Mouse (Mus musculus): ENCODE results near the gene Lrmda. TPM values are rescaled to one million over a fixed set of nuclear protein-coding genes. Genes with fewer than 3 reads are reported as not detected.

Lrmda gene
- total RNA-seq, 2 experiments from 2014 or later, result 0.27 TPM; not detected in 1

- no peak for DNase-seq (ENCODE audit: extremely low spot score in 1 of 2, low spot score in 1 of 2)
Observed at GRCm38 (mm10) chr14:22294371-22294770, 274.9 kb downstream of the Lrmda start.

- DNase-seq (ENCODE audit: extremely low spot score in 1 of 2, low spot score in 1 of 2), result no peak
Observed at GRCm38 (mm10) chr14:22296655-22297239, 277.2 kb downstream of the Lrmda start.

GRCm38 (mm10) chr14:22306759-22307158 is 287.2 kb downstream of the Lrmda start:
- no peak for DNase-seq (ENCODE audit: extremely low spot score in 1 of 2, low spot score in 1 of 2)

GRCm38 (mm10) chr14:22308059-22308458 is 288.5 kb downstream of the Lrmda start:
- DNase-seq (ENCODE audit: extremely low spot score in 1 of 2, low spot score in 1 of 2), result no peak

- DNase-seq (ENCODE audit: extremely low spot score in 1 of 2, low spot score in 1 of 2), result no peak
Observed at GRCm38 (mm10) chr14:22323058-22323457, 303.5 kb downstream of the Lrmda start.

GRCm38 (mm10) chr14:22323530-22324292 is 304.2 kb downstream of the Lrmda start:
- no peak for DNase-seq (ENCODE audit: extremely low spot score in 1 of 2, low spot score in 1 of 2)

GRCm38 (mm10) chr14:22326218-22326964 is 306.9 kb downstream of the Lrmda start:
- no peak for DNase-seq (ENCODE audit: extremely low spot score in 1 of 2, low spot score in 1 of 2)

- DNase-seq (ENCODE audit: extremely low spot score in 1 of 2, low spot score in 1 of 2), result no peak
Observed at GRCm38 (mm10) chr14:22329191-22329590, 309.7 kb downstream of the Lrmda start.

GRCm38 (mm10) chr14:22335101-22335820 is 315.7 kb downstream of the Lrmda start:
- no peak for DNase-seq (ENCODE audit: extremely low spot score in 1 of 2, low spot score in 1 of 2)

- DNase-seq (ENCODE audit: extremely low spot score in 1 of 2, low spot score in 1 of 2), result peak in 1 of 2 experiments; percentile 10
Observed at GRCm38 (mm10) chr14:22339176-22339575, 319.7 kb downstream of the Lrmda start.

GRCm38 (mm10) chr14:22343357-22343756 is 323.8 kb downstream of the Lrmda start:
- DNase-seq (ENCODE audit: extremely low spot score in 1 of 2, low spot score in 1 of 2), result no peak

GRCm38 (mm10) chr14:22345248-22345647 is 325.7 kb downstream of the Lrmda start:
- no peak for DNase-seq (ENCODE audit: extremely low spot score in 1 of 2, low spot score in 1 of 2)

- DNase-seq (ENCODE audit: extremely low spot score in 1 of 2, low spot score in 1 of 2), result no peak
Observed at GRCm38 (mm10) chr14:22353626-22354025, 334.1 kb downstream of the Lrmda start.

- no peak for DNase-seq (ENCODE audit: extremely low spot score in 1 of 2, low spot score in 1 of 2)
Observed at GRCm38 (mm10) chr14:22354769-22355574, 335.5 kb downstream of the Lrmda start.

- no peak for DNase-seq (ENCODE audit: extremely low spot score in 1 of 2, low spot score in 1 of 2)
Observed at GRCm38 (mm10) chr14:22357991-22358503, 338.5 kb downstream of the Lrmda start.

- DNase-seq (ENCODE audit: extremely low spot score in 1 of 2, low spot score in 1 of 2), result no peak
Observed at GRCm38 (mm10) chr14:22364010-22364748, 344.7 kb downstream of the Lrmda start.

GRCm38 (mm10) chr14:22364771-22365355 is 345.4 kb downstream of the Lrmda start:
- DNase-seq (ENCODE audit: extremely low spot score in 1 of 2, low spot score in 1 of 2), result no peak

- no peak for DNase-seq (ENCODE audit: extremely low spot score in 1 of 2, low spot score in 1 of 2)
Observed at GRCm38 (mm10) chr14:22367615-22368014, 348.1 kb downstream of the Lrmda start.

GRCm38 (mm10) chr14:22371136-22371535 is 351.6 kb downstream of the Lrmda start:
- no peak for DNase-seq (ENCODE audit: extremely low spot score in 1 of 2, low spot score in 1 of 2)
